Mouse (Mus musculus) limb, embryonic 14.5 days (tissue): Measurements from ENCODE around the gene Nus1. TPM values are rescaled to one million over a fixed set of nuclear protein-coding genes. Genes with fewer than 3 reads are reported as not detected.
A peak's percentile ranks its signal among the peaks of the same experiment; 100 is the strongest.

Experiments
- ATAC-seq: fragments of 200-750 bp; cut with Nextera tagmentation; 2 replicates; pipeline ENCODE4 v1.8.0; 2017; ENCODE audit warnings: low read depth, moderate number of reproducible peaks, moderate TSS enrichment; ENCODE audit not compliant: low FRiP score
- DNase-seq: peaks from one replicate; pipeline ENCODE4 v3.0.0-alpha.2; 2015; ENCODE audit warnings: low spot score
- H3K27ac ChIP-seq: fragments of 300-500 bp; sonication (generic); replicated peaks from 2 replicates; pipeline ENCODE4 v1.5.1; 2014; ENCODE audit warnings: low read depth, mild to moderate bottlenecking, low read length, moderate library complexity, mixed read lengths
- H3K27me3 ChIP-seq: fragments of 300-500 bp; sonication (generic); 2 replicates; pipeline ENCODE4 v1.6.1; 2014; ENCODE audit warnings: low read length, mixed read lengths; ENCODE audit not compliant: control insufficient read depth, insufficient read depth
- H3K36me3 ChIP-seq: fragments of 300-500 bp; sonication (generic); 2 replicates; pipeline ENCODE4 v1.6.1; 2014; ENCODE audit warnings: mild to moderate bottlenecking, low read length, moderate library complexity, mixed read lengths; ENCODE audit not compliant: control insufficient read depth, insufficient read depth
- H3K4me1 ChIP-seq: fragments of 300-500 bp; sonication (generic); 2 replicates; pipeline ENCODE4 v1.6.1; 2014; ENCODE audit warnings: antibody characterized with exemption, low read length, mixed read lengths; ENCODE audit not compliant: control insufficient read depth, insufficient read depth
- H3K4me2 ChIP-seq: fragments of 300-500 bp; sonication (generic); replicated peaks from 2 replicates; pipeline ENCODE4 v1.6.1; 2014; ENCODE audit warnings: low read depth, mild to moderate bottlenecking, low read length, moderate library complexity; ENCODE audit not compliant: severe bottlenecking
- H3K4me3 ChIP-seq: fragments of 300-500 bp; sonication (generic); replicated peaks from 2 replicates; pipeline ENCODE4 v1.5.1; 2014; ENCODE audit warnings: low read length
- H3K9ac ChIP-seq: fragments of 300-500 bp; sonication (generic); 2 replicates; pipeline ENCODE4 v1.6.1; 2014; ENCODE audit warnings: mild to moderate bottlenecking, low read depth, low read length, moderate library complexity; ENCODE audit not compliant: severe bottlenecking
- H3K9me3 ChIP-seq: fragments of 300-500 bp; sonication (generic); 2 replicates; pipeline ENCODE4 v1.6.1; 2016; ENCODE audit warnings: low read length; ENCODE audit not compliant: control insufficient read depth
- POLR2A ChIP-seq: fragments of 200-500 bp; IDR thresholded peaks from 2 replicates; pipeline ENCODE4 v1.8.0; 2012; ENCODE audit warnings: inconsistent platforms, mild to moderate bottlenecking, moderate library complexity, borderline replicate concordance; ENCODE audit not compliant: insufficient read depth, insufficient read length; ENCODE audit errors: extremely low read depth
- WGBS: fragments of 180-500 bp; shearing (Covaris S2); extraction: QIAGEN DNeasy Blood & Tissue Kit; methylation state at CpG from one replicate; pipeline ENCODE4 v1.1.7; 2014; 5-methylcytosine and 5-hydroxymethylcytosine counted together
- polyA plus RNA-seq, 2 experiments: library from polyadenylated mRNA; depleted of rRNA in 1 of 2; stranded (reverse) in 1 of 2; unstranded in 1 of 2; fragments of >200 nt; fragmentation: Nextera tagmentation in 1 of 2; extraction: Ambion mirVana in 1 of 2; gene quantifications; 2 replicates each; pipeline versions ENCODE4 v1.2.1 to v1.2.3; 2012 to 2014

Gene Nus1
- polyA plus RNA-seq, 2 experiments: 17.1 to 26.2 TPM

DNA sequence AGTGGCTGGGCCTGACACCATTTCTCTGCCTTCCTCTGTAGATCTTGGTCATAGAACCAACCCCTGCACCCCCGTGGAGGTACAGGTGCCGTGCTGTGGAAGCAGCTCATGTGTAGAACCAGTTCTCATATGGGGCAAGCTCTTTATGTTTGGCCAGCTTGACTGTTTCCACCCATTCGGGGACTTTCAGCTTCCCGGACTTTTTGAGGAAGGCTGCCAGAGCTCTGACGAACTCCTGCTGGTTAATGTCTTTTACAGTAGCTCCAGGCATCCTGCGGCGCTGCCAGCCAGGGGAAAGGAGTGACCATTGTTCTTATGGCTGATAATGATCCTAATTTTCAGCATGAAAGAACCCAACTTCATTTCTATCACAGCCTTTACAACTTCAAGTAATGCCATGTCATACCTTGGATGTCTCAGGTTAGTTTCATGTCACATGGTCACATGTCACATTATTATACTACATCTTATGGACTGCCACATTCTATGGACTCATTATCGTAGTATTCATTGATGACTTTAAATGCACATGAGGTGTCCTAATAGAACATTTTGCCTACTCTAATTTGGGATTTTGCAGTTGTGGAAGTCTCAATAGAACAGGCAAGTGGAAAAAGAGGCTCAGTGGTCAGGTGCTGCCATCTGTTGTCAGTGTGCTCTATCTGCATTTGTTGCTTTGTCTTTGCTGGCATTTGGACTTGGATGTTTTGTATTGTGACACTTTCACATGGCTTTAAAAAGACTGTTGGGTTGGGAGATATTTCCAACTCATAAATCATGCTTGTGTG, 32.3 kb upstream of the Nus1 start:
- 43% methylated on average over 8 of the region's 8 CpGs for WGBS
- H3K9ac ChIP-seq: no peak overlapping the region
- ATAC-seq (no peak), DNase-seq (peak; percentile 85)
- 0 out of 2 replicates have a peak, but pooled peaks have one; percentile 20 for TF ChIP-seq POLR2A
- no peaks in the 10 kb centered on the region for H3K36me3 ChIP-seq
- no peak overlapping the region for H3K4me3 ChIP-seq
- H3K4me1 ChIP-seq: peaks cover 8% of the 10 kb centered on the region
- H3K9me3 ChIP-seq: no peaks in the 10 kb centered on the region
- H3K27ac ChIP-seq: no peak overlapping the region
- no peak overlapping the region for H3K4me2 ChIP-seq
- no peaks in the 10 kb centered on the region for H3K27me3 ChIP-seq

- no peak for TF ChIP-seq POLR2A
- DNase-seq (no peak), ATAC-seq (no peak)
- no peak overlapping the region for H3K4me2 ChIP-seq
- H3K36me3 ChIP-seq: no peaks in the 10 kb centered on the region
- peaks cover 6% of the 10 kb centered on the region for H3K4me1 ChIP-seq
- H3K9me3 ChIP-seq: no peaks in the 10 kb centered on the region
- no peaks in the 10 kb centered on the region for H3K27me3 ChIP-seq
- no peak overlapping the region for H3K27ac ChIP-seq
- 75% methylated on average over 4 of the region's 4 CpGs for WGBS
- no peak overlapping the region for H3K4me3 ChIP-seq
- no peak overlapping the region for H3K9ac ChIP-seq
Measured at GRCm38 (mm10) chr10:52387192-52387591, 30.2 kb upstream of the Nus1 start.

GRCm38 (mm10) chr10:52388922-52389430, 28.4 kb upstream of the Nus1 start, which contains the start of gene Nepn:
Nepn (plus strand) TSS chr10:52388972.
- Histone ChIP-seq H3K27me3 (no peaks in the 10 kb centered on the region), H3K4me2 (no peak within 1 kb of the TSS), H3K4me1 (no peaks in the 10 kb centered on the region), H3K4me3 (no peak within 1 kb of the TSS), H3K27ac (0 out of 2 replicates have a peak within 1 kb of the TSS, but pooled peaks have one; percentile 13), H3K36me3 (no peaks in the 10 kb centered on the region), H3K9ac (0 out of 2 replicates have a peak within 1 kb of the TSS, but pooled peaks have one; percentile 28), H3K9me3 (no peaks in the 10 kb centered on the region)
- ATAC-seq (no peak), DNase-seq (no peak)
- TF ChIP-seq POLR2A: no peak
- 64% methylated on average over 5 of the region's 5 CpGs for WGBS

DNA sequence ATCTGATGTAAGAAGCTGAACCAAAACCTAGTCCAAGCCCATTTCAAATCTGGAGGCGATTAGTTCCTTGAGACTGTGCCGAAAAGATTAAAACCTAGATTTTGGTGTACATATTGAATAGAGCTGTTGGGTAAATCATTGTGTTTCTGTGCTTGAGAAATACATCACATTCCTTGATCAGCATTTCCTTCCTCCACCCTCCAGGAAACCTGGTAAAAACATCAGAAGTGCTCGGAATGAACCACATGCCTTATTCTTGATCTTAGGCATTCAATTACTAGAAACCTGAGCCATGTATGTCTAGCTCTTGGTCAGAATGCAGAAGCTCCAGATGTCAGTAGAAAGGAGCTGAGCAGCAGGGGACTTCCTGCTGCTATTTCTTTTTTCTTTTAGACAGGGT, 27.9 kb upstream of the Nus1 start:
- DNase-seq (no peak), ATAC-seq (no peak)
- H3K27ac ChIP-seq: no peak overlapping the region
- WGBS: 35% methylated on average over 3 of the region's 3 CpGs
- no peaks in the 10 kb centered on the region for H3K9me3 ChIP-seq
- no peak overlapping the region for H3K4me2 ChIP-seq
- no peak overlapping the region for H3K4me3 ChIP-seq
- H3K36me3 ChIP-seq: no peaks in the 10 kb centered on the region
- 0 out of 2 replicates have a peak overlapping the region, but pooled peaks have one; percentile 28 for H3K9ac ChIP-seq
- H3K4me1 ChIP-seq: no peaks in the 10 kb centered on the region
- H3K27me3 ChIP-seq: no peaks in the 10 kb centered on the region
- no peak for TF ChIP-seq POLR2A

- no peak overlapping the region; the same call in 1 of the 2 replicates for H3K27ac ChIP-seq
- no peaks in the 10 kb centered on the region for H3K27me3 ChIP-seq
- ATAC-seq (no peak), DNase-seq (no peak)
- H3K9me3 ChIP-seq: no peaks in the 10 kb centered on the region
- H3K4me2 ChIP-seq: no peak overlapping the region
- H3K4me3 ChIP-seq: no peak overlapping the region
- 83% methylated on average over 2 of the region's 2 CpGs for whole genome bisulfite sequencing
- H3K4me1 ChIP-seq: no peaks in the 10 kb centered on the region
- no peak overlapping the region for H3K9ac ChIP-seq
- H3K36me3 ChIP-seq: no peaks in the 10 kb centered on the region
- no peak for TF ChIP-seq POLR2A
Measured at GRCm38 (mm10) chr10:52391208-52391607, 26.1 kb upstream of the Nus1 start.
